Mouse (Mus musculus) erythroblast, adult 5-6 weeks (primary cell): ENCODE results near the gene Gnai3. TPM values are rescaled to one million over a fixed set of nuclear protein-coding genes. Genes with fewer than 3 reads are reported as not detected.

Experiments
- ATAC-seq: replicated peaks from 2 replicates; pipeline ENCODE4 v1.8.0; 2016; ENCODE audit warnings: moderate number of reproducible peaks, mild to moderate bottlenecking, moderate TSS enrichment, inconsistent platforms; ENCODE audit not compliant: poor library complexity, low FRiP score, severe bottlenecking
- total RNA-seq, 2 experiments: library from RNA; stranded (forward) in 1 of 2; stranded (reverse) in 1 of 2; fragments of 150-400 nt in 1 of 2; fragments of 200-764, 138-1000 nt in 1 of 2; gene quantifications; 2 replicates each; pipeline versions ENCODE4 v1.2.3 to v1.2.4; 2015 to 2017; ENCODE audit warnings: low replicate concordance in 2 of 2

The Gnai3 gene
- total RNA-seq, 2 experiments from 2014 or later, result 38.2 to 63.4 TPM

DNA sequence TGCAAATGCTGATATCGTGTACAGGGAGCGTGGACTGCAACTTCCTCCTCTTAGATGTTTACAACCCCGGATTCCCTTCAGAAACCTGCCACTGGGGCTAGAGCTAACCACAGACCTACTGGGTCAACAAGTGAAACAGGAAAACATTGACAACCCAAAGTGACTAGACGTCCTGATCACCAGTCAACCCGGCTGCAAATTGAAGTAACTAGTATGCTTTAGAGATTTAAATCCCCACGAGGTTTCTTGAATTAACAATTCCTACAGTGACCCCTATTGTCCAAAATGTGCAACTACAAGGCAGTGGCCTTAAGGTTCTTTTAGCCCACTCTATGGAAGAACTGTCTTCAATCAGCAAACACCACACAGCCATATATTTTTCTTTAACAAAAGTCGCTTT lies 84.5 kb downstream of the Gnai3 start:
- ATAC-seq, result 0 out of 2 replicates have a peak, but pooled peaks have one; percentile 46

Other genes with a start within 250 kb of the Gnai3 start
- gene Gstm7, start 214.3 kb downstream of the Gnai3 start, total RNA-seq (2015; ENCODE audit: low replicate concordance), result not detected in 2 replicates
- 1.8 TPM in 1 of 2 replicates, not detected in the other for gene Gstm7, start 214.3 kb downstream of the Gnai3 start, total RNA-seq (2017; ENCODE audit: low replicate concordance)
- not detected in 2 replicates for gene Gstm6, start 202.4 kb downstream of the Gnai3 start, total RNA-seq (2015; ENCODE audit: low replicate concordance)
- not detected in 2 replicates for gene Gstm6, start 202.4 kb downstream of the Gnai3 start, total RNA-seq (2017; ENCODE audit: low replicate concordance)
- not detected in 2 replicates for gene Gstm3, start 176.9 kb downstream of the Gnai3 start, total RNA-seq (2015; ENCODE audit: low replicate concordance)
- not detected in 2 replicates for gene Gstm3, start 176.9 kb downstream of the Gnai3 start, total RNA-seq (2017; ENCODE audit: low replicate concordance)
- gene Gstm2, start 159.7 kb downstream of the Gnai3 start, total RNA-seq (2015; ENCODE audit: low replicate concordance), result 1.3 TPM in 1 of 2 replicates, not detected in the other
- 0.60 and 2.1 TPM in 2 replicates for gene Gstm2, start 159.7 kb downstream of the Gnai3 start, total RNA-seq (2017; ENCODE audit: low replicate concordance)
- 160 and 254 TPM in 2 replicates for gene Gstm1, start 128.2 kb downstream of the Gnai3 start, total RNA-seq (2015; ENCODE audit: low replicate concordance)
- gene Gstm1, start 128.2 kb downstream of the Gnai3 start, total RNA-seq (2017; ENCODE audit: low replicate concordance), result 49.2 and 74.5 TPM in 2 replicates
- gene Gstm4, start 101.3 kb downstream of the Gnai3 start, total RNA-seq (2015; ENCODE audit: low replicate concordance), result 4.2 and 8.4 TPM in 2 replicates
- 0.28 and 0.51 TPM in 2 replicates for gene Gstm4, start 101.3 kb downstream of the Gnai3 start, total RNA-seq (2017; ENCODE audit: low replicate concordance)
- gene Ampd2, start 59.5 kb downstream of the Gnai3 start, total RNA-seq (2015; ENCODE audit: low replicate concordance), result 7.1 and 8.6 TPM in 2 replicates
- 3.1 and 14.5 TPM in 2 replicates for gene Ampd2, start 59.5 kb downstream of the Gnai3 start, total RNA-seq (2017; ENCODE audit: low replicate concordance)
- gene Gnat2, start 53.4 kb downstream of the Gnai3 start, total RNA-seq (2015; ENCODE audit: low replicate concordance), result 0.84 TPM in 1 of 2 replicates, not detected in the other
- 0.09 and 0.56 TPM in 2 replicates for gene Gnat2, start 53.4 kb downstream of the Gnai3 start, total RNA-seq (2017; ENCODE audit: low replicate concordance)
- not detected in 2 replicates for gene Gpr61, start 8.7 kb upstream of the Gnai3 start, total RNA-seq (2015; ENCODE audit: low replicate concordance)
- not detected in 2 replicates for gene Gpr61, start 8.7 kb upstream of the Gnai3 start, total RNA-seq (2017; ENCODE audit: low replicate concordance)
- gene Amigo1, start 40.2 kb upstream of the Gnai3 start, total RNA-seq (2015; ENCODE audit: low replicate concordance), result not detected in 2 replicates
- gene Amigo1, start 40.2 kb upstream of the Gnai3 start, total RNA-seq (2017; ENCODE audit: low replicate concordance), result 0.77 TPM in 1 of 2 replicates, not detected in the other
- 0.63 and 1.3 TPM in 2 replicates for gene Cyb561d1, start 55.1 kb upstream of the Gnai3 start, total RNA-seq (2015; ENCODE audit: low replicate concordance)
- 1.1 and 1.7 TPM in 2 replicates for gene Cyb561d1, start 55.1 kb upstream of the Gnai3 start, total RNA-seq (2017; ENCODE audit: low replicate concordance)
- gene Atxn7l2, start 64.8 kb upstream of the Gnai3 start, total RNA-seq (2015; ENCODE audit: low replicate concordance), result 0.58 and 0.84 TPM in 2 replicates
- gene Atxn7l2, start 64.8 kb upstream of the Gnai3 start, total RNA-seq (2017; ENCODE audit: low replicate concordance), result 0.56 and 1.4 TPM in 2 replicates
- gene Sypl2, start 80.5 kb upstream of the Gnai3 start, total RNA-seq (2015; ENCODE audit: low replicate concordance), result not detected in 2 replicates
- not detected in 2 replicates for gene Sypl2, start 80.5 kb upstream of the Gnai3 start, total RNA-seq (2017; ENCODE audit: low replicate concordance)
- gene Psma5, start 110.8 kb upstream of the Gnai3 start, total RNA-seq (2015; ENCODE audit: low replicate concordance), result 39.8 and 54.5 TPM in 2 replicates
- 49.6 and 55.6 TPM in 2 replicates for gene Psma5, start 110.8 kb upstream of the Gnai3 start, total RNA-seq (2017; ENCODE audit: low replicate concordance)
- 16.7 and 20.3 TPM in 2 replicates for gene Sort1, start 137.9 kb upstream of the Gnai3 start, total RNA-seq (2015; ENCODE audit: low replicate concordance)
- 12.4 and 18.3 TPM in 2 replicates for gene Sort1, start 137.9 kb upstream of the Gnai3 start, total RNA-seq (2017; ENCODE audit: low replicate concordance)
- gene Mybphl, start 218.8 kb upstream of the Gnai3 start, total RNA-seq (2015; ENCODE audit: low replicate concordance), result not detected in 2 replicates
- not detected in 2 replicates for gene Mybphl, start 218.8 kb upstream of the Gnai3 start, total RNA-seq (2017; ENCODE audit: low replicate concordance)
- gene Psrc1, start 237.7 kb upstream of the Gnai3 start, total RNA-seq (2015; ENCODE audit: low replicate concordance), result 4.4 and 5.9 TPM in 2 replicates
- 9.5 and 14.1 TPM in 2 replicates for gene Psrc1, start 237.7 kb upstream of the Gnai3 start, total RNA-seq (2017; ENCODE audit: low replicate concordance)